Mouse (Mus musculus): Measurements from ENCODE around the gene Fam43a.
A peak's percentile ranks its signal among the peaks of the same experiment; 100 is the strongest.

Fam43a gene

DNA sequence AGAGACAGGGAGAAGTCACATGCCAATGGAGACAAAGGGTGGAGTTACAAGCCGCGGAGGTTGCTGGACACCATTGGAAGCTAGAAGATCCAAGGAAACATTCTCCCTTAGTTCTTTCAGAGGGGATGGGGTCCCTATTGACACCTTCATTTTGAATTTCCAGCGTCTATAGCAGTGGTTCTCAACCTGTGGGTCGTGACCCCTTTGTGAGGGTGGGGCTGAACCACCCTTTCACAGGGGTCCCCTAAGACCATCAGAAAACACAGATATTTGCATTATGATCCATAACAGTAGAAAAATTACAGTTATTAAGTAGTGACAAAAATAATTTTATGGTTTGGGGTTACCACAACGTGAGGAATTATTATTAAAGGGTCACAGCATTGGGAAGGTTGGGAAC, 30.0 kb downstream of the Fam43a start:
- no peak for DNase-seq (ENCODE audit: low spot score)

DNA sequence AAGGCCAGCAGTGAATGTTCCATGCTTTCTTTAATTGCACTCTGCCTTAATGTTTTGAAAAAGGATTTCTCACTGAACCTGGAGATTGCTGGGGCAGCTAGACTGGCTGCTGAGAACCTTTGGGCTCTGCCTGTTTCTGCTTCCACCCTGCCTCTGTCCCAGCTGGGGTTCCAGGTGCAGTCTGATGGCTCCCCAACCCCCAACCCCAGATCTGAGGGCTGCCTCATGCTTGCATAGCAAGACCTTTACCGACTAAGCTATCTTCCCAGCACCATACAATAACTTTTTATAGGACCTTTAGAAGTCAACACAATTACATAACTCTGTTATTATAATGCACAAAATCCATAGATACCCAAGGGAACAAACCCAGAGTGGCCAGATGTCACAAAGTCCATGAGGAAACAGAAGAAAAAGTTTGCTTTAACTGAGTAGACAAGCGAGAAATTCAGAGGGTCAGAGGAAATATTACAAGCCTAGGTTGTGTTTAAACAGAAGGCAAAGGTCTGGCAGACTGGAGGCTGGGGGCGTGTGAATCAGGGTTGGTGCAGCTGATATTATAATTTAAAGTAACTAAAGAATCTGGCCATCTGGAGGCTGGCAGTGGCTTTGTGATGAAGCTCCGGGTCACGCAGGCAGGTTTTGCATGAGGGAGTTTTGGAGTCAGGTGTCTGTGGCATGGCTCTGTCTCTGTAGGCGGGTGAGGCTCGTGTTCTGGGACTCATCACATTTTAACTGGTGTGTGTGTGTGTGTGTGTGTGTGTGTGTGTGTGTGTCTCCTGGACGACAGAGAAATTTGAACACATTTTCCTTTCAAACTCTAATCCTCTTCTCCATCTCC, 34.6 kb downstream of the Fam43a start:
- no peak for DNase-seq (ENCODE audit: low spot score)

DNA sequence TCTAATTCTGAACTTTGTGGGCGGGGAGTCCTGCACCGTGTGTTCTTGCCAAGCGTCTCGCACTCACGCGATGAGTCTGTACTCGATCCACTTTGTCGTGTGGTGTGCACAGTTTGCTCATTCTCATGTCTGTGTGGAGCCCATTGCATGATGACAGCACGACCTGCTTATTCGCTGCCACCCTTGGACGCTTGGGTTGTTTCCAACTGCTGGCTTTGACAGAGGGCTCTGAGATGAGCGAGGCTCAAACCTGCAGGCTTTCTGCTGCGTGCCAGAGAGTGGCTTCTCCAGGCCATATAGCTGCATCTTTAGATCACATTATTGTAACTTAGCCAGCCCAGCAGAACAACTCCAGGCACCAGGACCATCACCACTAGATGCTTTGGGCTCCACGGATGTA, 39.1 kb downstream of the Fam43a start:
- no peak for DNase-seq (ENCODE audit: low spot score)

DNA sequence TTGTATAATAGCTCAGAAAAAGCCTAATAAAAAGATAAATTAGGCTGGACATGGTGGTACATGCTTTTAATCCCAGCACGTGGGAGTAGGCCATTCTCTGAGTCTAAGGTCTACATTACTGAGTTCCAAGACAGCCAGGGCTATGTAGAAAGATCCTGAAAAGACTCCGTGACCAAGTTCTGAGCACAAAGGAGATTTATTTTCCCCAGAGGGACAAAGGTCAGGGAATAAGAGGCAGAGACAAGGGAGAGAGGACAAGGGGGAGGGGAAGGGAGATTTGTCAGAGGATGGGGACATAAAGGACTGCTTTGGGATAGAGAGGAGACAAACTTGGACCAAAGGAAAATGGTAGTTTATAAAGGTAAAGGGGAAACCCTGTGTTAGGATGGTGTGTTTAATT, 41.1 kb downstream of the Fam43a start:
- DNase-seq (ENCODE audit: low spot score) = no peak

DNA sequence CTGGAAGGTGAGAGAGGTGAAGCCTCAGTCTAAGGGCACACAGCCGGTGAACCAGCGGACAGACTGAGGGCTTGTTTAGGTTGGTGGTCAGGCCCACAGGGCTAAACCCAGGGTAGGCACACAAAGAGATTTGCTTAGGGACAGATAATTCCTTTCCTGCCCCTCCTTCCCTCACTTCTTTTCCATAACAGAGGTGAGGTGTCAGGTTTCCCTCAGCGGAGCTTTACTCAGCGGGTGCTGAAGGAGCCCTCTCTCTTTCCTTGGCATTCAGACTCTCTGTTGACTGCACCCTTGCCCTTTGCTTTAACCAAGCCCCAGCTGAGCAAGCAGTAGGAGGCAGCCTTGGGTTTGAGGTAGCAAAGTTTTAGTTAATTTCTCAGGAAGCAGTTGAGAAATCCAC, 41.9 kb downstream of the Fam43a start:
- no peak for DNase-seq (ENCODE audit: low spot score)

DNA sequence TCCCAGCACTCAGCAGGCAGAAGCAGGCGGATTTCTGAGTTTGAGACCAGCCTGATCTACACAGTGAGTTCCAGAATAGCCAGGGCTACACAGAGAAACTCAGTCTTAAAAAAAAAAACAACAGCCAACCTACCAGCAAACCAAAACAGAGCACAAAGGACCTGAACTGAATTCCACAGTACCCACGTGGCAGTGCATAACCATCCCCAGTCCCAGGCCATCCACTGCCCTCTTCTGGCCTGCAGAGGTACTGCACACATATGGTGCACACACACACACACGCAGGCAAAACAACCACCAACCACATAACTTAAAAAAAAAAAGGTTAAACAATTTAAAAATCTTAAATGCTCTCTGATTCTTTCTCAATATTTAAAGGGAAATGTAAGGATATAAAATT, 42.7 kb downstream of the Fam43a start:
- DNase-seq (ENCODE audit: low spot score) = peak; percentile 1

DNA sequence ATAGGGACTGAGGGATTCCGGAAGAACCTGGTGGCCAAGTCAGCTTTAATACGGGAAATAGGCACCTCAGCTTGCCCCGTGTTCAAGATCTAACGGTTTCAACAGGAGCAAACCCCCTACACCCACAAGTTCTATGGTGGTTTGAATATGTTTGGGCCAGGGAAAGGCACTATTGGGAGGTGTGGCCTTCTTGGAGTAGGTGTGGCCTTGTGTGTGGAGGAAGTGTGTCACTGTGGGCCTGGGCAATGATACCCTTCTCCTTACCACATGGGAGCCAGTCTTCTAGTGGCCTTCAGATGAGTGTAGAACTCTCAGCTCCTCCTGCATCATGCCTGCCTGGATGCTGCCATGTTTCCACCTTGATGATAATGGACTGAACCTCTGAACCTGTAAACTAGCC, 45.5 kb downstream of the Fam43a start:
- no peak for DNase-seq (ENCODE audit: low spot score)

DNA sequence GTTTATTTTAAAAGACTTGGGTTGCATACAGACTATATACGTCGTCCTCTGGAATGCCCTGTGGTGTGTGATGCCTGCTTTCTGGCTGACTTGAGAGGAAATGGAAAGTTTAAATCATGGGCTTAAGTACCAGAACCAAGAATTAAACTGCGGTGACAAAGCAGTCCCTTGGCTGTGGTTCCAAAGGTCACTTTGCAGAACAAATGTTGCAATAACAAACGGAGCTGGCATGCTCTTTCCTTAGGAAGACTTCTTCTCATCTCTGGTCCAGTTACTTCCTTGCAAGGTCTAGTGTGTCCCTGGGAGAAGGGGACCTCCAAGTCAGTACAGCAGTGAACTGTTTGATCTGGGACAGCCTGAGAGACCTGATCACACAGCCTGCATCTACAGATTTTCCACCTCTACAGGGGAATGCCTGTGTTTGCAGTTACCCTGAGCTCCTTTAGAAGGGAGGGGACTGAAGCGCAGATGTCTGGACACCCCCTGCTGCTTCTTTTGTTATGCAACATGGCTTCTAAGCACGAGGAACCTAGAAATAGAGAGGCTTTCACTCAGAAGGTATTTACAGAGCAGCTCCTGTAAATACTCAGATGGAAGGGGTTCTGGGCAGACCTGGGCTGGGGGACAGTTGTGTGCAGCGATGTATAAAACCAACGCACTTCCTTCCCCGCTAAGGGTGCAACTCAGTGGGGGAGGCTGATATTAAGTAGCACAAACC, 46.5 kb downstream of the Fam43a start:
- DNase-seq (ENCODE audit: low spot score) = no peak

DNA sequence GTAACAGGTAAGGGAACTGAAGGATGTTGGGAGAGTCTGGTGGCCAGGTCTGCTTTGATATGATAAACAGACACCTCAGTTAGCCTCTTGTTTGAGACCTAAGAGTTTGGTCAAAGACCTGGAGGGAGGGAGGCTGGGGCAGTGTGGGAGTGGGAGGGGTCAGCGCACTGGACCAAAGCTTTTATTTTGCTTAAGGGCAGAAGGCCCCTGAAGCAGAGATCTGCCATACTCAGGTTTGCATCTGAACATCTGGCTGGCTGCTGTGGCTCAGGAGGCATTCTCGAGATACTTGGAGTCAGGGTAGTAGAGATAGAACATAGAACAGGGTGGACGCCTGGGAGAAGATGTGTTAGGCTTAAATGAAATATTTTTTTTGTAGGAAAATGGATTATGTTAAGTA, 47.3 kb downstream of the Fam43a start:
- DNase-seq (ENCODE audit: low spot score) = no peak

DNA sequence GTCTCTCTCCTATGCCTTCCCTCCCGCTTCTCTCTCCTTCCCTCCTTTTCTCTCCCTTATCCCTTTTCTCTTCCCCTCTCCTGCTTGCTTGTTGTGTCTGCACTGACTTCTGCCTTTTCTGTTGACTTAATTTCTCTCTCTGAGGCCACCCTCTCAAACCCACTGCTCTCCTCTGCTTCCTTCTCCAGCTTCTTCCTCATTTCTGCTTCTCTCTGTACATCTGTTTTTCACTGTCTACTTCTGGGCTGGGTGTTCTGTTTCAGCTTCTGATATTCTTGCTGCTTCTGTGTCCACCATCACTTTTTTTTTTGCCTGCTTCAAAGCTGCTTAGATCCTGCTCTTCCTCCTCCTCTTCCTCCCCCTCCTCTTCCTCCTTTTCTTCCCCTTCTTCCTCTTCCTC, 51.8 kb downstream of the Fam43a start:
- no peak for DNase-seq (ENCODE audit: low spot score)
